Mouse (Mus musculus): ENCODE measurements at regions not wholly inside any gene's neighbourhood (a gene's known extent, or its start where the extent isn't known, plus 50 kb on each side); places are given as distances from the start of the nearest gene placed in this dataset.

- no peak for ATAC-seq
- no peak overlapping the region for H3K4me3 ChIP-seq (replicated peaks; ENCODE audit: low read length)
- H3K36me3 ChIP-seq (ENCODE audit: control insufficient read depth, insufficient read depth): no peaks in the 10 kb centered on the region
- H3K4me1 ChIP-seq (replicated peaks; ENCODE audit: control insufficient read depth, insufficient read depth, low read length): no peaks in the 10 kb centered on the region
- H3K9ac ChIP-seq (replicated peaks; ENCODE audit: low read depth, low read length): no peak overlapping the region
- no peak overlapping the region for H3K4me2 ChIP-seq (ENCODE audit: low read length)
- no peaks in the 10 kb centered on the region for H3K27me3 ChIP-seq (replicated peaks; ENCODE audit: control insufficient read depth, insufficient read depth, low read length)
- no peaks in the 10 kb centered on the region for H3K9me3 ChIP-seq (ENCODE audit: control insufficient read depth, low read length)
- H3K27ac ChIP-seq (ENCODE audit: low read length): no peak overlapping the region
- WGBS: 83% methylated on average over 1 of the region's 1 CpGs
Observed at GRCm38 (mm10) chr17:91531488-91531887, 438.6 kb upstream of the Nrxn1 start.

- H3K9me3 ChIP-seq (ENCODE audit: control insufficient read depth, low read length): no peaks in the 10 kb centered on the region
- no peak for ATAC-seq
- H3K4me3 ChIP-seq (replicated peaks; ENCODE audit: low read length): no peak overlapping the region
- no peak overlapping the region for H3K27ac ChIP-seq (ENCODE audit: low read length)
- no peaks in the 10 kb centered on the region for H3K27me3 ChIP-seq (replicated peaks; ENCODE audit: control insufficient read depth, insufficient read depth, low read length)
- no peaks in the 10 kb centered on the region for H3K4me1 ChIP-seq (replicated peaks; ENCODE audit: control insufficient read depth, insufficient read depth, low read length)
- no peak overlapping the region for H3K4me2 ChIP-seq (ENCODE audit: low read length)
- no peak overlapping the region for H3K9ac ChIP-seq (replicated peaks; ENCODE audit: low read depth, low read length)
- no peaks in the 10 kb centered on the region for H3K36me3 ChIP-seq (ENCODE audit: control insufficient read depth, insufficient read depth)
Observed at GRCm38 (mm10) chr17:91517256-91517655, 424.4 kb upstream of the Nrxn1 start.
